In the genomic region with DNA sequence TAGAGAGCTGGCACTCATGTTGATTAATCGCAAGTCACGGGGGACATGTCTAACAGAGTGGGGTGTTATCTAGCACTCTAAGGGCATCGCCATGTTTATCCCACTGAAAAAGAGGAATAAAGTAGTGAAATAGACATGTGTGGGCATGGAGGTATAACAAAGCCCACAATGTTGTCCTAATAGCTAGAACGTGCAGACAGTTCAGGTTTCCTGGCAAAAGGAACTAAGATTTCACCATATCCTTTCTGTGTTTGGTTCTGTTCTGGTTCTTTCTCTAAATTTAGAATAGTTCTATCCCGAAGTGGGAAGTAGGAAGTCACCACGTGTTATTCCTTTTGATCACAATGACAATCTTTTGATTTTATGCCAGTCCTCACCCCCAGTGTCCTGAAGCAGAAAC, we compare ENCODE assay signal across 27 mouse cellular contexts.
DNase-seq lines count a peak whose midpoint lies in the region; ATAC-seq and TF ChIP-seq lines count a peak whose summit lies in the region.
"Had no signal": no experiment of that assay in that cellular context is flagged by ENCODE, and none has a peak within 500 bp of the region (broad histone marks: within the 10 kb centered on the region; RNA-seq: fewer than 3 reads in every experiment).

No protein-coding gene starts in this region.

- no peak overlapping the region for H3K4me3 ChIP-seq in heart, embryonic 12.5 days
- no peak overlapping the region for H3K4me3 ChIP-seq in lung, adult 2 months (replicated peaks; ENCODE audit: extremely low read depth, low read depth, low read length)
- H3K4me3 ChIP-seq in gastrocnemius, adult 2 months, result no peak overlapping the region
- H3K4me3 ChIP-seq: embryonic facial prominence, embryonic 13.5 days; forebrain, embryonic 10.5 days; forebrain, embryonic 15.5 days; hindbrain, embryonic 10.5 days; hindbrain, embryonic 15.5 days; liver, embryonic 15.5 days; neural tube, embryonic 12.5 days had no signal

- peaks cover 4% of the 10 kb centered on the region; the same call in 1 of the 2 replicates for H3K9me3 ChIP-seq in heart, embryonic 12.5 days (replicated peaks)
- H3K9me3 ChIP-seq: forebrain, embryonic 15.5 days; G1E; hindbrain, embryonic 10.5 days; hindbrain, embryonic 15.5 days; liver, embryonic 15.5 days; neural tube, embryonic 12.5 days had no signal

- WGBS in heart, embryonic 12.5 days, result 72% methylated on average over 6 of the region's 6 CpGs
- WGBS in lung, adult 2 months, result 31% methylated on average over 6 of the region's 6 CpGs

- H3K4me2 ChIP-seq in heart, embryonic 12.5 days, result no peak overlapping the region
- H3K4me2 ChIP-seq: embryonic facial prominence, embryonic 13.5 days; forebrain, embryonic 15.5 days; heart, embryonic 11.5 days; hindbrain, embryonic 15.5 days; liver, embryonic 15.5 days; midbrain, embryonic 11.5 days; neural tube, embryonic 12.5 days had no signal

- no peaks in the 10 kb centered on the region for H3K36me3 ChIP-seq in heart, embryonic 12.5 days
- H3K36me3 ChIP-seq: embryonic facial prominence, embryonic 13.5 days; forebrain, embryonic 10.5 days; forebrain, embryonic 15.5 days; G1E; hindbrain, embryonic 10.5 days; hindbrain, embryonic 15.5 days; liver, embryonic 15.5 days; neural tube, embryonic 12.5 days had no signal

- no peak overlapping the region for H3K27ac ChIP-seq in heart, embryonic 12.5 days (ENCODE audit: poor library complexity, severe bottlenecking)
- no peak overlapping the region for H3K27ac ChIP-seq in gastrocnemius, adult 2 months
- H3K27ac ChIP-seq: embryonic facial prominence, embryonic 13.5 days; forebrain, embryonic 10.5 days; forebrain, embryonic 15.5 days; hindbrain, embryonic 10.5 days; hindbrain, embryonic 15.5 days; liver, embryonic 15.5 days; neural tube, embryonic 12.5 days had no signal

- TF ChIP-seq POLR2A in lung, adult 2 months (IDR thresholded peaks at IDR 0.05; ENCODE audit: borderline replicate concordance, extremely low read depth, low read depth, low read length), result no peak

- no peaks in the 10 kb centered on the region for H3K4me1 ChIP-seq in heart, embryonic 12.5 days (replicated peaks)
- peaks cover 2% of the 10 kb centered on the region; the same call in 1 of the 2 replicates for H3K4me1 ChIP-seq in lung, adult 2 months (ENCODE audit: control insufficient read depth, insufficient read depth, low read length)
- H3K4me1 ChIP-seq: embryonic facial prominence, embryonic 13.5 days; forebrain, embryonic 10.5 days; forebrain, embryonic 15.5 days; hindbrain, embryonic 10.5 days; hindbrain, embryonic 15.5 days; liver, embryonic 15.5 days; neural tube, embryonic 12.5 days had no signal

- intact Hi-C loops in gastrocnemius, adult 2 months (cut with DNase I), result no loop called here

- no peak overlapping the region for H3K9ac ChIP-seq in heart, embryonic 12.5 days
- H3K9ac ChIP-seq: embryonic facial prominence, embryonic 13.5 days; forebrain, embryonic 15.5 days; hindbrain, embryonic 15.5 days; liver, embryonic 15.5 days; neural tube, embryonic 12.5 days had no signal

- DNase-seq in heart, adult 11 months, result peak; percentile 62
- DNase-seq in kidney, adult 9 months, result peak; percentile 22
- DNase-seq in kidney, adult 11 months, result no peak
- DNase-seq in lung, postnatal 10 days, result peak; percentile 4
- no peak for DNase-seq in lung, adult 2 months
- no peak for DNase-seq in gastrocnemius, adult 2 months
- DNase-seq: adrenal gland, adult 8-10 months; cerebellum, adult 11 months; cerebellum, adult 9-11 months; kidney, postnatal 25 days; liver; right cerebral cortex, adult 18-20 months; spleen, adult 18-20 months; thymus, postnatal 14 days had no signal

- no peak for ATAC-seq in heart, embryonic 12.5 days (ENCODE audit: insufficient number of reproducible peaks, low FRiP score)
- peak; percentile 64 for ATAC-seq in megakaryocyte, adult 5-6 weeks (ENCODE audit: poor library complexity, severe bottlenecking)
- ATAC-seq: forebrain, embryonic 15.5 days; midbrain, embryonic 16.5 days had no signal

- no peaks in the 10 kb centered on the region for H3K27me3 ChIP-seq in heart, embryonic 12.5 days (replicated peaks)
- H3K27me3 ChIP-seq: embryonic facial prominence, embryonic 13.5 days; forebrain, embryonic 15.5 days; hindbrain, embryonic 15.5 days; liver, embryonic 15.5 days; neural tube, embryonic 12.5 days had no signal

- no peak for TF ChIP-seq CTCF in lung, adult 2 months (IDR thresholded peaks at IDR 0.05; ENCODE audit: insufficient read depth, low read length)
- TF ChIP-seq CTCF in gastrocnemius, adult 2 months (IDR thresholded peaks at IDR 0.05), result no peak

Comparison
In these comparisons a context has a peak if more than half of its experiments do, and no peak if none do; other contexts are left out.
1. DNase-seq: peak in heart, adult 11 months (single experiment), kidney, adult 9 months (single experiment) and lung, postnatal 10 days (single experiment); none in kidney, adult 11 months (single experiment), lung, adult 2 months (single experiment) and gastrocnemius, adult 2 months (single experiment).